Mouse (Mus musculus) liver, embryonic 14.5 days (tissue): ENCODE results near the gene Lin9.

Experiments used
- CTCF ChIP-seq: IDR thresholded peaks from 2 replicates; pipeline ENCODE4 v1.5.1; 2016; ENCODE audit warnings: antibody characterized with exemption, low read depth, control low read depth
- EP300 ChIP-seq: IDR thresholded peaks from 2 replicates; pipeline ENCODE4 v1.6.1; 2016; ENCODE audit warnings: antibody characterized with exemption, low read depth

GRCm38 (mm10) chr1:180606796-180607577 is 34.0 kb upstream of the Lin9 start:
- TF ChIP-seq CTCF (no peak), EP300 (no peak)
